Mouse (Mus musculus) granulocyte monocyte progenitor cell, adult 5-6 weeks (primary cell): ENCODE data around the gene Prpf40a. TPM values are rescaled to one million over a fixed set of nuclear protein-coding genes. Genes with fewer than 3 reads are reported as not detected.

ENCODE experiments used
- ATAC-seq: replicated peaks from 2 replicates; pipeline ENCODE4 v1.8.0; 2016; ENCODE audit warnings: mild to moderate bottlenecking, moderate TSS enrichment, inconsistent platforms; ENCODE audit not compliant: poor library complexity, severe bottlenecking
- total RNA-seq, 2 experiments: library from RNA; stranded (forward) in 1 of 2; stranded (reverse) in 1 of 2; fragments of 200-712, 200-1000 nt in 1 of 2; fragments of >200 nt in 1 of 2; fragmentation: Nextera tagmentation in 1 of 2; gene quantifications; 2 replicates each; pipeline ENCODE4 v1.2.3; 2014 to 2017

Prpf40a gene
- total RNA-seq, 2 experiments from 2014 or later: 101 to 198 TPM

- ATAC-seq: no peak
Observed at GRCm38 (mm10) chr2:53106472-53106871, 84.6 kb downstream of the Prpf40a start.

GRCm38 (mm10) chr2:53106056-53106455 is 85.0 kb downstream of the Prpf40a start:
- no peak for ATAC-seq

DNA sequence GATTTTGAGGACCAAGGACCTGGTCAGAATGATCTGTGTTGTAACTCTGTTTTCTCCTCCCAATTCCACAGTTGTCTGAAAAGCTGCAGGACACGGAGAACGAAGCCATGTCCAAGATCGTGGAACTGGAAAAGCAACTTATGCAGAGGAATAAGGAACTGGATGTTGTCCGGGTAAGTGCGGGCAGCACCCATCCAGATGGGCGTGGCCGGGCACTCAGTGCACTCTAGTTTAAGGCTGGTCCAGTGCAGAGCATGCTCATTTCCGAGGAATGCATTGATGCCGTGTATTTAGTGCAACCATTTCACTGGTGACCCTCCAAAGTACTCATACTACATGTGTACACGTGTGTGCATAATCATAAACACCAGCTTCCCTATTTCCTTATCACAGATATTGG is 85.7 kb downstream of the Prpf40a start:
- no peak for ATAC-seq

DNA sequence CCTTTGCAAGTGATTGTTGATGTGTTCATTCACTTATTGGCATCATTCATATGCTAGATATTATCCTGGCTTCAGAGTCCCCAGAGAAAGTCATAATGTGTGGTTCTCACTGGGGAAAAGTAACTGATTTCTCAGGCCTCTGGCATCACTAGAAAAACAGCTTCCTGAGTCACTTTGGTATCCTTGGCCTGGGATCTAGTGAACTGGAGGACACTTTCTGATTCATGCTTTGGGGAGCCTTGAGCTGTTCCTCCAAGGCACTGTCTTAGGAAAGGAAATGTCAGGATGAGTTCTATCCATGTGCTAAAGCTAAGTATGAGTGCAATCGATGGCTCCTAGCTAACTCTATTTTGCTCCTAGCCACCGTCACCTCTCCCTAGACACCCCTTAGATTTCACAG is 88.2 kb downstream of the Prpf40a start:
- no peak for ATAC-seq

DNA sequence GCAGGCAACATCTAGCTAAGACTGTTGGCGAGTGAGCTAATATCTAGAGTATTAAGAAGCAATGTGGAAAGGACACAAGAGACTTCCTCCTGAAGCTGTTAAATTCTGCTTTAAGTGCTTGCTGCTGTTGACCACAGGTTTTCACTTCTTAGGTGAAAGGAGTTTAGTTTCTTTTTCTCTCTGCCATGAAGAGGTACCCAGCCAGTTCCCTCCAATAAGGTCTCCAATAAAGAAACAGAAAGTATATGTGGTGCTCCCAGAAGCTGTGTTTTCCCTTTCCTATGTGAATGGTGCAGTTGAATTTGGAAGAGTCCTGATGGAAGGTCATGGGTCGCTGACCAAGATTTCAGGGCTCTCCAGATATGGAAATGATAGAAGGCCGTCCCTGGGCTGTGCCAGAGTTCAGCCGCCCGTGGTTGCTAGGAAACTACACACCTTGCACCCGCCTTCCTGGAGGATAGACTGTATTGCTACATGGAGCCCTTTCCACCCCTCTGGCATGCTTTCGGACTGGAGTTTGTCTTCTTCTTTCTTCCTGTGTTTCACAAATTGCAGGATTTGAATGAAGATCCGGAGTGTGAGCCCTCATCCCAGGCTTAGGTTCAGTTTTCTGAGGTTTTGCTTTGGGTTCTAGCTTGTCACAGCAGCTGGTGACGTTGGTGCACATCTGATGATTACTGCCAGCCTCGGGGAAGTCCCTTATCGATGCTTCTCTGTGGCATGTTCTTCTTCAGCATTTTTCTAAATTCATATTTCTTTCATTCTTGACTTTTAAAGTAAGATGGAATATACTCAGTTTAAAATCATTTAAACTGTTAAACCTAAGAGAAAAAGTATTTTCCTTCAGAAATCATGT is 89.0 kb downstream of the Prpf40a start:
- no peak for ATAC-seq

DNA sequence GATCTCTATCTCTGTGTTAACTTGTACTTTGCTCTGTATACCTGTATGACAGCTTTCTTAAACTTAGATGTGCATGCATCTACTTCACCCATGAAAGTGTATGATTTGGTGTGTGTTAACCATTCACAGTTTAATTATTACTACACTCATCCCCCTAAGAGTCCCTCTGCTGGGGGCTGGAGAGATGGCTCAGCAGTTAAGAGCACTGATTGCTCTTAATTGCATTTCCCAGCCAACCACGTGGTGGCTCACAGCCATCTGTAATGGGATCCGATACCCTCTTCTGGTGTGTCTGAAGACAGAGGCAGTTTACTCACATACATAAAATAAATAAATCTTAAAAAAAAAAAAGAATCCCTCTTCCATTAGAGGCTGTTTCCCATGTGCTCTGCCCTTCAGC is 91.0 kb downstream of the Prpf40a start:
- no peak for ATAC-seq

DNA sequence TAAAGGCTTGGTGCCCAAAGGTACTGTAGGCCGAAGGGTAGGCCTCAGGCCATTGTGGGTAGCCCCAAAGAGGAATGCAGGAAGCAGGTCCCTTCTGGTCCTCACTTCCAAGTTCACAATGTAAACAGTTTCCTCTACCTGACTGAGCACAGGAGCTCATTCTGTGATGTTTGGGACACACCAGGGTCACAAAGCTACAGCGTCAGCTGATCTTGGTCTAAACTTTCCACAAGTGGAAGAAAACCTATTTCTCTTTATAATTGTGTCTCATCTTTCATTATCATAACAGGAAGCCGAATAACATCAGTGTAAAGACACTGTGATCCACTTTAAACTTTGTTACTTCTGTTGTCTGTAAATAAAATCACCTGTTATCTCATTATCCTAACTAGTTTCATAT is 95.6 kb downstream of the Prpf40a start:
- no peak for ATAC-seq

GRCm38 (mm10) chr2:53095031-53095430 is 96.1 kb downstream of the Prpf40a start:
- ATAC-seq: peak; percentile 83

- ATAC-seq: peak; percentile 68
Observed at GRCm38 (mm10) chr2:53088744-53089143, 102.3 kb downstream of the Prpf40a start.

- ATAC-seq: peak; percentile 82
Observed at GRCm38 (mm10) chr2:53085617-53086202, 105.4 kb downstream of the Prpf40a start.

Other genes with a start within 250 kb of the Prpf40a start
- 35.0 and 44.3 TPM in 2 replicates for gene Arl6ip6, start 442 bp upstream of the Prpf40a start, total RNA-seq (2014; fragmentation: Nextera tagmentation)
- 24.7 and 26.1 TPM in 2 replicates for gene Arl6ip6, start 442 bp upstream of the Prpf40a start, total RNA-seq (2017)